Mouse (Mus musculus) forebrain, embryonic 14.5 days (tissue): ENCODE results near the gene Lias. TPM values are rescaled to one million over a fixed set of nuclear protein-coding genes. Genes with fewer than 3 reads are reported as not detected.

Experiments used
- ATAC-seq: fragments of 200-750 bp; cut with Nextera tagmentation; 2 replicates; pipeline ENCODE4 v1.8.0; 2017; ENCODE audit warnings: mild to moderate bottlenecking, moderate library complexity
- DNase-seq: peaks from one replicate; pipeline ENCODE4 v3.0.0-alpha.2; 2015; ENCODE audit warnings: low spot score
- H3K27ac ChIP-seq: fragments of 300-500 bp; sonication (generic); 2 replicates; pipeline ENCODE4 v1.5.1; 2014; ENCODE audit warnings: low read depth, mild to moderate bottlenecking, control low read depth, low read length, moderate library complexity
- H3K27me3 ChIP-seq: fragments of 300-500 bp; sonication (generic); replicated peaks from 2 replicates; pipeline ENCODE4 v1.6.1; 2014; ENCODE audit warnings: low read length, control low read depth, mixed read lengths; ENCODE audit not compliant: control insufficient read depth, insufficient read depth
- H3K36me3 ChIP-seq: fragments of 300-500 bp; sonication (generic); 2 replicates; pipeline ENCODE4 v1.6.1; 2014; ENCODE audit warnings: low read length, control low read depth; ENCODE audit not compliant: control insufficient read depth, insufficient read depth
- H3K4me1 ChIP-seq: fragments of 300-500 bp; sonication (generic); 2 replicates; pipeline ENCODE4 v1.6.1; 2014; ENCODE audit warnings: antibody characterized with exemption, low read length, control low read depth; ENCODE audit not compliant: control insufficient read depth, insufficient read depth
- H3K4me2 ChIP-seq: fragments of 300-500 bp; sonication (generic); 2 replicates; pipeline ENCODE4 v1.6.1; 2014; ENCODE audit warnings: mild to moderate bottlenecking, control low read depth, low read length
- H3K4me3 ChIP-seq: fragments of 300-500 bp; sonication (generic); 2 replicates; pipeline ENCODE4 v1.5.1; 2014; ENCODE audit warnings: low read depth, low read length, control low read depth
- H3K9ac ChIP-seq: fragments of 300-500 bp; sonication (generic); 2 replicates; pipeline ENCODE4 v1.6.1; 2014; ENCODE audit warnings: mild to moderate bottlenecking, low read length, control low read depth, moderate library complexity
- H3K9me3 ChIP-seq: fragments of 300-500 bp; sonication (generic); replicated peaks from 2 replicates; pipeline ENCODE4 v1.6.1; 2016; ENCODE audit warnings: low read length, control low read depth, mixed read lengths; ENCODE audit not compliant: control insufficient read depth
- WGBS: fragments of 180-500 bp; shearing (Covaris S2); extraction: QIAGEN DNeasy Blood & Tissue Kit; methylation state at CpG from one replicate; pipeline ENCODE4 v1.1.7; 2014; 5-methylcytosine and 5-hydroxymethylcytosine counted together
- polyA plus RNA-seq: library from polyadenylated mRNA; unstranded; fragments of >200 nt; fragmentation: Nextera tagmentation; extraction: Ambion mirVana; gene quantifications from 2 replicates; pipeline ENCODE4 v1.2.1, GENCODE M21; 2014

Gene Lias
- polyA plus RNA-seq, 1 experiment from 2014 or later = 72.3 TPM

DNA sequence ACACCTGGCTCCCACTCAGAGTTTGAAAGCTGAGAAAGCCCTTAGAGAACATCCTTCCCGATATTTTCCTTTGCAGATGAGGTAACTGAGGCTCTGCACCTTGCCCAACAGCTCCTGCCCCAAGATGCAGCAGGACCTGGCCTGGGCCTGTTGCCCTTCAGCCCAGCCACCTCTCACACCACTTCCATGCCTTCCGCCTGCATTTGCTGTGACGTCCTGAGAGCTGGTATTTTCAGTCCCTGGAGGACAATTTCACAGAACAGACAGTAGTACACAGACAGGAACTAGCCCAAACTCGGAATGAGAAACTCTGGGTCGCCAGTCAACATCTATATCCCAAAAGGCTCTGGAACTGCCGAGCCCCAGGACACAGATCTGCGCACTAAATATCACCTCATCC lies 16.6 kb upstream of the Lias start:
- no peaks in the 10 kb centered on the region for H3K27me3 ChIP-seq
- 83% methylated on average over 7 of the region's 7 CpGs for WGBS
- no peak overlapping the region for H3K27ac ChIP-seq
- DNase-seq (no peak), ATAC-seq (no peak)
- no peak overlapping the region for H3K4me3 ChIP-seq
- no peak overlapping the region for H3K4me2 ChIP-seq
- H3K4me1 ChIP-seq = no peaks in the 10 kb centered on the region
- H3K36me3 ChIP-seq = no peaks in the 10 kb centered on the region
- no peak overlapping the region for H3K9ac ChIP-seq
- no peaks in the 10 kb centered on the region for H3K9me3 ChIP-seq

DNA sequence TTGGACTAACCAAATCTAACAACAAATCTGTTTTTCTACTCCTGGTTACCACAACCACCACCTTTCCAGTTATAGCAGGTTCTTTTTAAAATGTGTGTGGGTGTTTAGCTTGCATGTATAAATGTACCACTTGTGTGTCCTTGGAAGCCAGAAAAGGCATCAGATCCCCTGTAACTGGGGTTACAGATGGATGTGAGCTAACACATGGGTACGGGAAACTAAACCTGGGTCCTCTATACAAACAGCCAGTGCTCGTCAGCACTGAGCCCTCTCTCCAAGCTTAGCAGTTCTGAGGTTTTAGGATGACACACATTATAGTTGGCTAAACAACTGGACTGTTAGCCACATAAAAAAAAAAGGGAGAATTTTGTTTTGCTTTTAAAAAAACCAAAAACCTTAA lies 5.6 kb upstream of the Lias start:
- Histone ChIP-seq H3K27me3 (no peaks in the 10 kb centered on the region), H3K4me3 (no peak overlapping the region), H3K4me1 (peaks cover 9% of the 10 kb centered on the region), H3K36me3 (peaks cover 53% of the 10 kb centered on the region), H3K27ac (no peak overlapping the region), H3K9ac (no peak overlapping the region), H3K9me3 (no peaks in the 10 kb centered on the region), H3K4me2 (no peak overlapping the region)
- DNase-seq (no peak), ATAC-seq (no peak)
- 59% methylated on average over 2 of the region's 2 CpGs for WGBS

GRCm38 (mm10) chr5:65387008-65387867 lies 4.1 kb upstream of the Lias start:
- Histone ChIP-seq H3K9me3 (no peaks in the 10 kb centered on the region), H3K4me2 (no peak overlapping the region), H3K27ac (no peak overlapping the region), H3K27me3 (no peaks in the 10 kb centered on the region), H3K4me1 (peaks cover 13% of the 10 kb centered on the region), H3K9ac (no peak overlapping the region), H3K4me3 (no peak overlapping the region), H3K36me3 (peaks cover 53% of the 10 kb centered on the region)
- WGBS = 81% methylated on average over 6 of the region's 6 CpGs
- DNase-seq (no peak), ATAC-seq (no peak)

- H3K9ac ChIP-seq = peak overlapping the region; percentile 58
- H3K36me3 ChIP-seq = peaks cover 53% of the 10 kb centered on the region
- no peaks in the 10 kb centered on the region for H3K27me3 ChIP-seq
- peak overlapping the region; percentile 96 for H3K4me3 ChIP-seq
- peak overlapping the region; percentile 67 for H3K4me2 ChIP-seq
- peaks cover 13% of the 10 kb centered on the region for H3K4me1 ChIP-seq
- no peaks in the 10 kb centered on the region for H3K9me3 ChIP-seq
- ATAC-seq (peak; percentile 46), DNase-seq (peak; percentile 37)
- H3K27ac ChIP-seq = peak overlapping the region; percentile 59; the same call in 1 of the 2 replicates
- WGBS = 2% methylated on average over 12 of the region's 12 CpGs
These were observed 456 bp downstream of the Lias start for GRCm38 (mm10) chr5:65391753-65392152.

DNA sequence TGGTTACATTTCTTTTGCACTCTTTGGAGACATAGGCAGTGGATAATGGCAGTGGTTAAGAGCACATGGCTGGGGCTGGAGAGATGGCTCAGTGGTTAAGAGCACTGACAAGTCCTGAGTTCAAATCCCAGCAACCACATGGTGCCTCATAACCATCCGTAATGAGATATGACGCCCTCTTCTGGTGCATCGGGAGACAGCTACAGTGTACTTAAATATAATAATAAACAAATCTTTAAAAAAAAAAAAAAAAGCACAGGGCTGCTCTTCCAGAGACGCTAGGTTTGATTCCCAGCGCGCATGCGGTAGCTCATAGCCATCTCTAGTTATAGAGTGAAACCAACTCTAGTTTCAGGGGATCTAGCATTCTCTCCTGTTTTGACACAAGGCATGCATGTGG lies 3.1 kb downstream of the Lias start:
- no peak overlapping the region for H3K4me2 ChIP-seq
- no peak overlapping the region for H3K4me3 ChIP-seq
- no peaks in the 10 kb centered on the region for H3K27me3 ChIP-seq
- 93% methylated on average over 7 of the region's 7 CpGs for WGBS
- H3K4me1 ChIP-seq = peaks cover 13% of the 10 kb centered on the region
- no peaks in the 10 kb centered on the region for H3K9me3 ChIP-seq
- ATAC-seq (no peak), DNase-seq (no peak)
- H3K27ac ChIP-seq = no peak overlapping the region
- no peak overlapping the region for H3K9ac ChIP-seq
- H3K36me3 ChIP-seq = peaks cover 48% of the 10 kb centered on the region

- DNase-seq (peak; percentile 82), ATAC-seq (peak; percentile 69; the same call in 1 of the 2 replicates)
- H3K27me3 ChIP-seq = no peaks in the 10 kb centered on the region
- no peak overlapping the region for H3K4me3 ChIP-seq
- no peak overlapping the region for H3K27ac ChIP-seq
- no peaks in the 10 kb centered on the region for H3K4me1 ChIP-seq
- no peak overlapping the region for H3K9ac ChIP-seq
- H3K4me2 ChIP-seq = no peak overlapping the region
- no peaks in the 10 kb centered on the region for H3K9me3 ChIP-seq
- peaks cover 83% of the 10 kb centered on the region for H3K36me3 ChIP-seq
- WGBS = 23% methylated on average over 2 of the region's 2 CpGs
These were observed 10.1 kb downstream of the Lias start for GRCm38 (mm10) chr5:65401251-65401994.

DNA sequence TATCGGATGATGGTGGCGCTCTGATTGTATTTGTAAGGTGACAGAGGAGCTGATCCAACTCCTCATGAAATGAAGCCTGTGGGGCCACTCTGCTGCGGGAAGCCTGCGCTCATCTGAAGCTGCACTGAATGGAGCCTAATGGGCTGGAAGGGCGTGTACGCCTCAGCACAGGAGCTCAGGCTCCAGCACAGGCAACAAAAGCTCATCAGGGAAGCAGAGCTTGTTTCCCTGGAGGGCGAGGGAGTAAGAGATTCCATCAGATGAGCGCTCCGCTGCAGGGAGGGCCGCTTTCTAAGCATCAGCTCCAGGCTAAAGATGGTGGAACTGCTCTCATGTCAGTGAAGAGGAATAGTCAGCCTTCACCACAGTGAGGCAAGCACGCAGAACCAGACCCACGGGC lies 16.7 kb downstream of the Lias start:
- Histone ChIP-seq H3K9ac (no peak overlapping the region), H3K4me1 (no peaks in the 10 kb centered on the region), H3K9me3 (no peaks in the 10 kb centered on the region), H3K36me3 (peaks cover 73% of the 10 kb centered on the region), H3K4me2 (no peak overlapping the region), H3K27ac (no peak overlapping the region), H3K4me3 (no peak overlapping the region), H3K27me3 (no peaks in the 10 kb centered on the region)
- peak; percentile 13 for DNase-seq
- ATAC-seq = no peak
- 8% methylated on average over 12 of the region's 12 CpGs for WGBS

DNA sequence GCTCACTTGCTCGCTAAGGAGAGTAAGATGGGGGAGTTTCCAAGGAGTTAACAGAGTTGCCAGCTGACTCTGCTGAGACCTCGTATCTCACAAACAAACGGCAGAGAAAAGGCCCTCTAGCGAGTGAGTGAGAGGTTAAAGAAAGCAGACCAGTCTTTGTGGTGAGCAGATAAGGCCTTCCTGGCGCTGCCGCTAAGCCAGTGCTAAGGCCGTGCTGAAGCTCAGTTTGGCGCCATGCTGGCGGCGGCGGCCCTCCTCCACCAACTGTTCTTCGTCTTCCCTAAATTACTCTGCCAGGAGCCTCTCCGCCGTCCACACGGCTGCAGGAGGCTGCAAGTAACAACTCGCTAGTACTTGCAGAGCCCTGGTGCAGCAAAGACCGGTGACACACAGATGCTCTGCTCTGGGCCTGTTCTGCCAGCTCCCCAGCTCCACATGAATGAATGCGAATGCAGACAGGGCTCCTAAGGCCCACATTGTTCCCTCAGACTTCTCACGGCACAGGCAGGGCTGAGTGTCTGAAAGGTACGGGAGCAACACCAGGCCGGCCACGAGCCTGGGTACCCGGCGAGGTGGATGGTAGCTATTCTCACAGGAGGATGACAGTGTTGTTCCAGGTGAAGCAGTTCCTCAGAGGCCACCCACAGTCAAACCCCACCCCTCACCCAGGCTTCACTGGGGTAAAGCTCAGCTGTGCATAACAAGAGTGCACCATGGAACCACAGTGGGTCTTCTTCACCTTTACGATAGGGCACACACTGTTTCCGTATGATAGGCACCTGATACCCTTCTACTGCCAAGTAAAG lies 24.6 kb downstream of the Lias start:
- Histone ChIP-seq H3K27me3 (no peaks in the 10 kb centered on the region), H3K4me1 (no peaks in the 10 kb centered on the region), H3K36me3 (peaks cover 68% of the 10 kb centered on the region), H3K9me3 (no peaks in the 10 kb centered on the region), H3K4me2 (no peak overlapping the region), H3K9ac (no peak overlapping the region), H3K4me3 (no peak overlapping the region), H3K27ac (no peak overlapping the region)
- peak; percentile 26 for DNase-seq
- 15% methylated on average over 26 of the region's 26 CpGs for WGBS
- no peak for ATAC-seq
